Mouse (Mus musculus) liver, embryonic 15.5 days (tissue): ENCODE measurements around the gene Kansl1l. TPM values are rescaled to one million over a fixed set of nuclear protein-coding genes. Genes with fewer than 3 reads are reported as not detected.
"Not testable (repeated sequence)": the region's sequence is repeated elsewhere in the genome, so short reads cannot be mapped to it uniquely, and the experiment has no call there.

ENCODE experiments used
- ATAC-seq: fragments of 200-750 bp; cut with Nextera tagmentation; 2 replicates; pipeline ENCODE4 v1.8.0; 2017; ENCODE audit warnings: moderate number of reproducible peaks, mild to moderate bottlenecking, moderate library complexity; ENCODE audit not compliant: insufficient read depth
- H3K27ac ChIP-seq: fragments of 300-500 bp; sonication (generic); replicated peaks from 2 replicates; pipeline ENCODE4 v1.5.1; 2015; ENCODE audit warnings: mild to moderate bottlenecking, inconsistent platforms
- H3K27me3 ChIP-seq: fragments of 300-500 bp; sonication (generic); 2 replicates; pipeline ENCODE4 v1.6.1; 2015; ENCODE audit warnings: mild to moderate bottlenecking, inconsistent platforms
- H3K36me3 ChIP-seq: fragments of 300-500 bp; sonication (generic); replicated peaks from 2 replicates; pipeline ENCODE4 v1.6.1; 2015; ENCODE audit warnings: moderate library complexity, mild to moderate bottlenecking, inconsistent platforms
- H3K4me1 ChIP-seq: fragments of 300-500 bp; sonication (generic); replicated peaks from 2 replicates; pipeline ENCODE4 v1.6.1; 2015; ENCODE audit warnings: inconsistent platforms
- H3K4me2 ChIP-seq: fragments of 300-500 bp; sonication (generic); 2 replicates; pipeline ENCODE4 v1.6.1; 2015; ENCODE audit warnings: moderate library complexity, mild to moderate bottlenecking, inconsistent platforms
- H3K4me3 ChIP-seq: fragments of 300-500 bp; sonication (generic); replicated peaks from 2 replicates; pipeline ENCODE4 v1.5.1; 2015; ENCODE audit warnings: mild to moderate bottlenecking, inconsistent platforms
- H3K9ac ChIP-seq: fragments of 300-500 bp; sonication (generic); 2 replicates; pipeline ENCODE4 v1.6.1; 2015; ENCODE audit warnings: moderate library complexity, mild to moderate bottlenecking, inconsistent platforms
- H3K9me3 ChIP-seq: fragments of 300-500 bp; sonication (generic); replicated peaks from 2 replicates; pipeline ENCODE4 v1.6.1; 2016; ENCODE audit warnings: inconsistent platforms
- WGBS: fragments of 180-500 bp; shearing (Covaris S2); methylation state at CpG from one replicate; pipeline ENCODE4 v1.1.7; 2015; ENCODE audit warnings: mixed read lengths; ENCODE audit not compliant: insufficient replicate concordance; 5-methylcytosine and 5-hydroxymethylcytosine counted together
- polyA plus RNA-seq: library from polyadenylated mRNA; unstranded; fragments of >200 nt; fragmentation: Nextera tagmentation; extraction: Ambion mirVana; gene quantifications from 2 replicates; pipeline ENCODE4 v1.2.1, GENCODE M21; 2015

Gene Kansl1l
- polyA plus RNA-seq, 1 experiment from 2014 or later: 3.3 TPM

- H3K4me3 ChIP-seq: no peak overlapping the region
- ATAC-seq: no peak
- WGBS: 57% methylated on average over 2 of the region's 2 CpGs
- no peak overlapping the region for H3K27ac ChIP-seq
- H3K36me3 ChIP-seq: no peaks in the 10 kb centered on the region
- H3K4me1 ChIP-seq: no peaks in the 10 kb centered on the region
- no peaks in the 10 kb centered on the region for H3K27me3 ChIP-seq
- no peaks in the 10 kb centered on the region for H3K9me3 ChIP-seq
- H3K9ac ChIP-seq: no peak overlapping the region
- no peak overlapping the region for H3K4me2 ChIP-seq
Measured at GRCm38 (mm10) chr1:66777878-66778277, 39.5 kb downstream of the Kansl1l start.

- Histone ChIP-seq H3K4me3 (no peak overlapping the region), H3K27me3 (no peaks in the 10 kb centered on the region), H3K9ac (no peak overlapping the region), H3K4me2 (no peak overlapping the region), H3K4me1 (no peaks in the 10 kb centered on the region), H3K27ac (no peak overlapping the region), H3K9me3 (no peaks in the 10 kb centered on the region), H3K36me3 (peaks cover 11% of the 10 kb centered on the region; the same call in 1 of the 2 replicates)
- ATAC-seq: no peak
- WGBS: 73% methylated on average over 1 of the region's 1 CpGs
Measured at GRCm38 (mm10) chr1:66768764-66769163, 48.6 kb downstream of the Kansl1l start.

GRCm38 (mm10) chr1:66730581-66730980 is 86.8 kb downstream of the Kansl1l start:
- no peak overlapping the region for H3K4me3 ChIP-seq
- WGBS: 42% methylated on average over 1 of the region's 1 CpGs
- H3K4me2 ChIP-seq: no peak overlapping the region
- no peak overlapping the region for H3K9ac ChIP-seq
- H3K9me3 ChIP-seq: no peaks in the 10 kb centered on the region
- no peaks in the 10 kb centered on the region for H3K4me1 ChIP-seq
- no peaks in the 10 kb centered on the region for H3K27me3 ChIP-seq
- H3K36me3 ChIP-seq: peaks cover 15% of the 10 kb centered on the region; the same call in 1 of the 2 replicates
- no peak for ATAC-seq
- no peak overlapping the region for H3K27ac ChIP-seq

GRCm38 (mm10) chr1:66712859-66713258 is 104.5 kb downstream of the Kansl1l start:
- Histone ChIP-seq H3K9ac (no peak overlapping the region), H3K4me1 (no peaks in the 10 kb centered on the region), H3K9me3 (no peaks in the 10 kb centered on the region), H3K27me3 (no peaks in the 10 kb centered on the region), H3K4me2 (no peak overlapping the region), H3K36me3 (peaks cover 60% of the 10 kb centered on the region), H3K4me3 (no peak overlapping the region), H3K27ac (no peak overlapping the region)
- ATAC-seq: no peak
- 77% methylated on average over 3 of the region's 3 CpGs for WGBS

- WGBS: 68% methylated on average over 6 of the region's 6 CpGs
- H3K9ac ChIP-seq: no peak overlapping the region
- no peak overlapping the region for H3K4me2 ChIP-seq
- H3K4me3 ChIP-seq: no peak overlapping the region
- H3K27me3 ChIP-seq: no peaks in the 10 kb centered on the region
- no peak for ATAC-seq
- H3K9me3 ChIP-seq: no peaks in the 10 kb centered on the region
- peaks cover 29% of the 10 kb centered on the region for H3K36me3 ChIP-seq
- peaks cover 34% of the 10 kb centered on the region for H3K4me1 ChIP-seq
- no peak overlapping the region for H3K27ac ChIP-seq
Measured at GRCm38 (mm10) chr1:66704523-66704922, 112.8 kb downstream of the Kansl1l start.

- Histone ChIP-seq H3K9me3 (no peaks in the 10 kb centered on the region), H3K9ac (no peak overlapping the region), H3K27me3 (no peaks in the 10 kb centered on the region), H3K4me2 (peak overlapping the region; percentile 79), H3K36me3 (peaks cover 16% of the 10 kb centered on the region), H3K4me3 (peak overlapping the region; percentile 95), H3K27ac (0 out of 2 replicates have a peak overlapping the region, but pooled peaks have one; percentile 25), H3K4me1 (peaks cover 34% of the 10 kb centered on the region)
- no peak for ATAC-seq
- WGBS: 16% methylated on average over 4 of the region's 4 CpGs
Measured at GRCm38 (mm10) chr1:66702623-66703345, 114.6 kb downstream of the Kansl1l start.

- Histone ChIP-seq H3K27me3 (no peaks in the 10 kb centered on the region), H3K9me3 (no peaks in the 10 kb centered on the region), H3K27ac (peak overlapping the region; percentile 81), H3K4me1 (peaks cover 34% of the 10 kb centered on the region), H3K9ac (peak overlapping the region; percentile 83), H3K4me2 (peak overlapping the region; percentile 79), H3K36me3 (peaks cover 11% of the 10 kb centered on the region), H3K4me3 (peak overlapping the region; percentile 95)
- WGBS: 16% methylated on average over 2 of the region's 2 CpGs
- no peak for ATAC-seq
Measured at GRCm38 (mm10) chr1:66701576-66701940, 115.8 kb downstream of the Kansl1l start.

- WGBS: under 1% methylated on average over 73 of the region's 73 CpGs
- H3K9me3 ChIP-seq: no peaks in the 10 kb centered on the region
Measured at GRCm38 (mm10) chr1:66700693-66701575, 116.4 kb downstream of the Kansl1l start, which contains the start of gene Rpe. Gene Rpe, plus strand, starts transcription at chr1:66700831.

GRCm38 (mm10) chr1:66700149-66700692 is 117.1 kb downstream of the Kansl1l start:
- H3K9ac ChIP-seq: peak overlapping the region; percentile 83; the same call in 1 of the 2 replicates
- H3K4me2 ChIP-seq: peak overlapping the region; percentile 79
- H3K4me1 ChIP-seq: peaks cover 34% of the 10 kb centered on the region
- no peak for ATAC-seq
- H3K36me3 ChIP-seq: peaks cover 7% of the 10 kb centered on the region; the same call in 1 of the 2 replicates
- H3K9me3 ChIP-seq: no peaks in the 10 kb centered on the region
- peak overlapping the region; percentile 95 for H3K4me3 ChIP-seq
- 57% methylated on average over 5 of the region's 5 CpGs for WGBS
- no peak overlapping the region for H3K27ac ChIP-seq
- H3K27me3 ChIP-seq: no peaks in the 10 kb centered on the region

More at GRCm38 (mm10) chr1:66700693-66701575, 116.4 kb downstream of the Kansl1l start, which contains the start of gene Rpe:
- no peaks in the 10 kb centered on the region for H3K27me3 ChIP-seq
- H3K9ac ChIP-seq: peak within 1 kb of the TSS; percentile 83
- peaks cover 7% of the 10 kb centered on the region; the same call in 1 of the 2 replicates for H3K36me3 ChIP-seq
- peak; percentile 99 for ATAC-seq
- H3K4me2 ChIP-seq: peak within 1 kb of the TSS; percentile 79
- H3K4me1 ChIP-seq: peaks cover 34% of the 10 kb centered on the region
- H3K27ac ChIP-seq: peak within 1 kb of the TSS; percentile 81
- H3K4me3 ChIP-seq: peak within 1 kb of the TSS; percentile 95

- not testable (repeated sequence) for H3K9me3 ChIP-seq, ATAC-seq, H3K27me3 ChIP-seq, H3K9ac ChIP-seq, H3K27ac ChIP-seq, H3K36me3 ChIP-seq, H3K4me3 ChIP-seq, H3K4me2 ChIP-seq
- 80% methylated on average over 10 of the region's 10 CpGs for WGBS
- H3K4me1 ChIP-seq: peaks cover 34% of the 10 kb centered on the region
Measured at GRCm38 (mm10) chr1:66699630-66700029, 117.7 kb downstream of the Kansl1l start.

GRCm38 (mm10) chr1:66695296-66695695 is 122.1 kb downstream of the Kansl1l start:
- WGBS: 56% methylated on average over 7 of the region's 7 CpGs
- H3K27me3 ChIP-seq: no peaks in the 10 kb centered on the region
- H3K4me3 ChIP-seq: no peak overlapping the region
- no peak overlapping the region for H3K27ac ChIP-seq
- no peaks in the 10 kb centered on the region for H3K9me3 ChIP-seq
- peaks cover 3% of the 10 kb centered on the region; the same call in 1 of the 2 replicates for H3K4me1 ChIP-seq
- H3K36me3 ChIP-seq: no peaks in the 10 kb centered on the region
- no peak overlapping the region for H3K4me2 ChIP-seq
- no peak for ATAC-seq
- H3K9ac ChIP-seq: no peak overlapping the region
